Mouse (Mus musculus): ENCODE results near the gene Tmprss11a. TPM values are rescaled to one million over a fixed set of nuclear protein-coding genes. Genes with fewer than 3 reads are reported as not detected.

Gene Tmprss11a
- 0.70 and 1.2 TPM in 2 replicates for polyA plus RNA-seq (2011; ENCODE audit: insufficient read depth, insufficient read length, low replicate concordance, missing spikeins)

- TF ChIP-seq CTCF (IDR thresholded peaks at IDR 0.05; ENCODE audit: control insufficient read depth, insufficient read depth, low read length) (no peak), POLR2A (IDR thresholded peaks at IDR 0.05; ENCODE audit: borderline replicate concordance, control insufficient read depth, low read depth, low read length) (no peak)
Observed at GRCm38 (mm10) chr5:86468890-86469289, at the start of gene Tmprss11a. Tmprss11a (minus strand) TSS chr5:86468990.

GRCm38 (mm10) chr5:86518500-86518899 lies 49.7 kb upstream of the Tmprss11a start, which contains the start of gene Tmprss11g:
Tmprss11g (minus strand) TSS chr5:86518600.
- H3K4me3 ChIP-seq (replicated peaks; ENCODE audit: control insufficient read depth, low read depth, low read length), result no peak within 1 kb of the TSS
- no peak within 1 kb of the TSS for H3K27ac ChIP-seq (ENCODE audit: control insufficient read depth, insufficient read depth, low read depth, low read length, poor library complexity)
- TF ChIP-seq POLR2A (IDR thresholded peaks at IDR 0.05; ENCODE audit: borderline replicate concordance, control insufficient read depth, low read depth, low read length) (no peak), CTCF (IDR thresholded peaks at IDR 0.05; ENCODE audit: control insufficient read depth, insufficient read depth, low read length) (no peak)
- 59% methylated on average over 9 of the region's 9 CpGs for WGBS
- H3K4me1 ChIP-seq (ENCODE audit: control insufficient read depth, insufficient read depth, low read length), result no peaks in the 10 kb centered on the region

More at GRCm38 (mm10) chr5:86468890-86469289, at the start of gene Tmprss11a:
- 63% methylated on average over 4 of the region's 4 CpGs for WGBS
- Histone ChIP-seq H3K4me1 (ENCODE audit: control insufficient read depth, insufficient read depth, low read length) (no peaks in the 10 kb centered on the region), H3K4me3 (replicated peaks; ENCODE audit: control insufficient read depth, low read depth, low read length) (no peak within 1 kb of the TSS), H3K27ac (ENCODE audit: control insufficient read depth, insufficient read depth, low read depth, low read length, poor library complexity) (no peak within 1 kb of the TSS)

- 68% methylated on average over 5 of the region's 5 CpGs for WGBS
Observed at GRCm38 (mm10) chr5:86511538-86511937, 42.7 kb upstream of the Tmprss11a start.

GRCm38 (mm10) chr5:86493453-86493852 lies 24.7 kb upstream of the Tmprss11a start:
- no peak for TF ChIP-seq CTCF (IDR thresholded peaks at IDR 0.05; ENCODE audit: control insufficient read depth, insufficient read depth, low read length)
- TF ChIP-seq POLR2A (IDR thresholded peaks at IDR 0.05; ENCODE audit: borderline replicate concordance, control insufficient read depth, low read depth, low read length), result no peak
- H3K4me3 ChIP-seq (replicated peaks; ENCODE audit: control insufficient read depth, low read depth, low read length), result no peak overlapping the region
- no peaks in the 10 kb centered on the region for H3K4me1 ChIP-seq (ENCODE audit: control insufficient read depth, insufficient read depth, low read length)
- H3K27ac ChIP-seq (ENCODE audit: control insufficient read depth, insufficient read depth, low read depth, low read length, poor library complexity), result no peak overlapping the region
- 61% methylated on average over 1 of the region's 1 CpGs for WGBS

More at GRCm38 (mm10) chr5:86511538-86511937, 42.7 kb upstream of the Tmprss11a start:
- H3K4me1 ChIP-seq (ENCODE audit: control insufficient read depth, insufficient read depth, low read length), result no peaks in the 10 kb centered on the region
- H3K4me3 ChIP-seq (replicated peaks; ENCODE audit: control insufficient read depth, low read depth, low read length), result no peak overlapping the region
- no peak for TF ChIP-seq POLR2A (IDR thresholded peaks at IDR 0.05; ENCODE audit: borderline replicate concordance, control insufficient read depth, low read depth, low read length)
- no peak for TF ChIP-seq CTCF (IDR thresholded peaks at IDR 0.05; ENCODE audit: control insufficient read depth, insufficient read depth, low read length)
- H3K27ac ChIP-seq (ENCODE audit: control insufficient read depth, insufficient read depth, low read depth, low read length, poor library complexity), result no peak overlapping the region

GRCm38 (mm10) chr5:86482562-86482961 lies 13.8 kb upstream of the Tmprss11a start:
- no peak overlapping the region for H3K27ac ChIP-seq (ENCODE audit: control insufficient read depth, insufficient read depth, low read depth, low read length, poor library complexity)
- H3K4me1 ChIP-seq (ENCODE audit: control insufficient read depth, insufficient read depth, low read length), result no peaks in the 10 kb centered on the region
- no peak for TF ChIP-seq CTCF (IDR thresholded peaks at IDR 0.05; ENCODE audit: control insufficient read depth, insufficient read depth, low read length)
- no peak for TF ChIP-seq POLR2A (IDR thresholded peaks at IDR 0.05; ENCODE audit: borderline replicate concordance, control insufficient read depth, low read depth, low read length)
- H3K4me3 ChIP-seq (replicated peaks; ENCODE audit: control insufficient read depth, low read depth, low read length), result no peak overlapping the region
- WGBS, result 68% methylated on average over 2 of the region's 2 CpGs

- H3K27ac ChIP-seq (ENCODE audit: control insufficient read depth, insufficient read depth, low read depth, low read length, poor library complexity), result no peak overlapping the region
- WGBS, result 75% methylated on average over 1 of the region's 1 CpGs
Observed at GRCm38 (mm10) chr5:86482031-86482430, 13.2 kb upstream of the Tmprss11a start.

GRCm38 (mm10) chr5:86473859-86474258 lies 5.1 kb upstream of the Tmprss11a start:
- H3K27ac ChIP-seq (ENCODE audit: control insufficient read depth, insufficient read depth, low read depth, low read length, poor library complexity), result no peak overlapping the region
- 80% methylated on average over 9 of the region's 9 CpGs for WGBS

More at GRCm38 (mm10) chr5:86482031-86482430, 13.2 kb upstream of the Tmprss11a start:
- no peak for TF ChIP-seq CTCF (IDR thresholded peaks at IDR 0.05; ENCODE audit: control insufficient read depth, insufficient read depth, low read length)
- no peak for TF ChIP-seq POLR2A (IDR thresholded peaks at IDR 0.05; ENCODE audit: borderline replicate concordance, control insufficient read depth, low read depth, low read length)
- Histone ChIP-seq H3K4me1 (ENCODE audit: control insufficient read depth, insufficient read depth, low read length) (no peaks in the 10 kb centered on the region), H3K4me3 (replicated peaks; ENCODE audit: control insufficient read depth, low read depth, low read length) (no peak overlapping the region)

GRCm38 (mm10) chr5:86439306-86439705 lies 29.5 kb downstream of the Tmprss11a start:
- WGBS, result 92% methylated on average over 2 of the region's 2 CpGs
- Histone ChIP-seq H3K27ac (ENCODE audit: control insufficient read depth, insufficient read depth, low read depth, low read length, poor library complexity) (no peak overlapping the region), H3K4me1 (ENCODE audit: control insufficient read depth, insufficient read depth, low read length) (no peaks in the 10 kb centered on the region), H3K4me3 (replicated peaks; ENCODE audit: control insufficient read depth, low read depth, low read length) (no peak overlapping the region)
- TF ChIP-seq POLR2A (IDR thresholded peaks at IDR 0.05; ENCODE audit: borderline replicate concordance, control insufficient read depth, low read depth, low read length), result no peak
- TF ChIP-seq CTCF (IDR thresholded peaks at IDR 0.05; ENCODE audit: control insufficient read depth, insufficient read depth, low read length), result no peak

More at GRCm38 (mm10) chr5:86473859-86474258, 5.1 kb upstream of the Tmprss11a start:
- no peak for TF ChIP-seq POLR2A (IDR thresholded peaks at IDR 0.05; ENCODE audit: borderline replicate concordance, control insufficient read depth, low read depth, low read length)
- no peak overlapping the region for H3K4me3 ChIP-seq (replicated peaks; ENCODE audit: control insufficient read depth, low read depth, low read length)
- H3K4me1 ChIP-seq (ENCODE audit: control insufficient read depth, insufficient read depth, low read length), result no peaks in the 10 kb centered on the region

- TF ChIP-seq CTCF (IDR thresholded peaks at IDR 0.05; ENCODE audit: control insufficient read depth, insufficient read depth, low read length), result no peak
- no peak for TF ChIP-seq POLR2A (IDR thresholded peaks at IDR 0.05; ENCODE audit: borderline replicate concordance, control insufficient read depth, low read depth, low read length)
- H3K27ac ChIP-seq (ENCODE audit: control insufficient read depth, insufficient read depth, low read depth, low read length, poor library complexity), result no peak overlapping the region
- H3K4me1 ChIP-seq (ENCODE audit: control insufficient read depth, insufficient read depth, low read length), result no peaks in the 10 kb centered on the region
- no peak overlapping the region for H3K4me3 ChIP-seq (replicated peaks; ENCODE audit: control insufficient read depth, low read depth, low read length)
Observed at GRCm38 (mm10) chr5:86438548-86438947, 30.2 kb downstream of the Tmprss11a start.
